Mouse (Mus musculus): ENCODE data around the gene A030003K21Rik. TPM values are rescaled to one million over a fixed set of nuclear protein-coding genes. Genes with fewer than 3 reads are reported as not detected.
"Not testable (repeated sequence)": the region's sequence is repeated elsewhere in the genome, so short reads cannot be mapped to it uniquely, and the experiment has no call there.

A030003K21Rik gene
- polyA plus RNA-seq, 1 experiment from 2014 or later: not detected

- H3K4me3 ChIP-seq: no peak within 1 kb of the TSS
- H3K36me3 ChIP-seq: no peaks in the 10 kb centered on the region
- 0 out of 2 replicates have a peak, but pooled peaks cover 4% of the 10 kb centered on the region for H3K9me3 ChIP-seq (replicated peaks)
- WGBS: 96% methylated on average over 11 of the region's 11 CpGs
- DNase-seq (ENCODE audit: low spot score): no peak
- no peak within 1 kb of the TSS for H3K27ac ChIP-seq (replicated peaks)
- H3K4me1 ChIP-seq: no peaks in the 10 kb centered on the region
- H3K27me3 ChIP-seq (ENCODE audit: low read depth, poor library complexity, severe bottlenecking): no peaks in the 10 kb centered on the region
Observed at GRCm38 (mm10) chr1:82959870-82960385, 16.7 kb upstream of the A030003K21Rik start, which contains the start of gene Gm47955. Gene Gm47955, plus strand, starts transcription at chr1:82960286.

GRCm38 (mm10) chr1:82955913-82956312, 12.7 kb upstream of the A030003K21Rik start, which contains the start of gene Gm7544:
Gene Gm7544, minus strand, starts transcription at chr1:82956013.
- DNase-seq (ENCODE audit: low spot score); H3K27ac ChIP-seq (replicated peaks); H3K9me3 ChIP-seq (replicated peaks); H3K27me3 ChIP-seq (ENCODE audit: low read depth, poor library complexity, severe bottlenecking); H3K4me3 ChIP-seq; H3K36me3 ChIP-seq; H3K4me1 ChIP-seq: not testable (repeated sequence)

- WGBS: 91% methylated on average over 2 of the region's 2 CpGs
- no peaks in the 10 kb centered on the region for H3K9me3 ChIP-seq (replicated peaks)
- no peaks in the 10 kb centered on the region for H3K36me3 ChIP-seq
- no peak for DNase-seq (ENCODE audit: low spot score)
- H3K4me3 ChIP-seq: no peak overlapping the region
- no peak overlapping the region for H3K27ac ChIP-seq (replicated peaks)
- no peaks in the 10 kb centered on the region for H3K4me1 ChIP-seq
- no peaks in the 10 kb centered on the region for H3K27me3 ChIP-seq (ENCODE audit: low read depth, poor library complexity, severe bottlenecking)
Observed at GRCm38 (mm10) chr1:82948601-82949000, 5.4 kb upstream of the A030003K21Rik start.

- not testable (repeated sequence) for H3K36me3 ChIP-seq; H3K9me3 ChIP-seq (replicated peaks); H3K4me3 ChIP-seq; DNase-seq (ENCODE audit: low spot score); H3K27me3 ChIP-seq (ENCODE audit: low read depth, poor library complexity, severe bottlenecking); H3K4me1 ChIP-seq; H3K27ac ChIP-seq (replicated peaks)
- WGBS: 100% methylated on average over 2 of the region's 2 CpGs
Observed at GRCm38 (mm10) chr1:82946029-82946428, 2.8 kb upstream of the A030003K21Rik start.

- H3K4me1 ChIP-seq; DNase-seq (ENCODE audit: low spot score); H3K36me3 ChIP-seq; H3K4me3 ChIP-seq; H3K27me3 ChIP-seq (ENCODE audit: low read depth, poor library complexity, severe bottlenecking); H3K27ac ChIP-seq (replicated peaks): not testable (repeated sequence)
- peaks cover 10% of the 10 kb centered on the region; the same call in 1 of the 2 replicates for H3K9me3 ChIP-seq (replicated peaks)
- 98% methylated on average over 1 of the region's 2 CpGs for WGBS
Observed at GRCm38 (mm10) chr1:82942505-82942904, 683 bp downstream of the A030003K21Rik start.

- WGBS: 92% methylated on average over 5 of the region's 5 CpGs
- H3K27ac ChIP-seq (replicated peaks): no peak overlapping the region
- H3K4me3 ChIP-seq: no peak overlapping the region
- H3K27me3 ChIP-seq (ENCODE audit: low read depth, poor library complexity, severe bottlenecking): no peaks in the 10 kb centered on the region
- DNase-seq (ENCODE audit: low spot score): no peak
- peaks cover 10% of the 10 kb centered on the region; the same call in 1 of the 2 replicates for H3K9me3 ChIP-seq (replicated peaks)
- H3K36me3 ChIP-seq: no peaks in the 10 kb centered on the region
- no peaks in the 10 kb centered on the region for H3K4me1 ChIP-seq
Observed at GRCm38 (mm10) chr1:82938666-82939065, 4.5 kb downstream of the A030003K21Rik start.

- H3K4me1 ChIP-seq; H3K27me3 ChIP-seq (ENCODE audit: low read depth, poor library complexity, severe bottlenecking); DNase-seq (ENCODE audit: low spot score); H3K4me3 ChIP-seq; H3K9me3 ChIP-seq (replicated peaks); H3K27ac ChIP-seq (replicated peaks); H3K36me3 ChIP-seq: not testable (repeated sequence)
- WGBS: no CpG with 5 or more reads among the region's 6 CpGs
Observed at GRCm38 (mm10) chr1:82931326-82931725, 11.9 kb downstream of the A030003K21Rik start, which contains the start of gene Gm6217. Gene Gm6217, minus strand, starts transcription at chr1:82931399.

GRCm38 (mm10) chr1:82930558-82930957, 12.6 kb downstream of the A030003K21Rik start:
- H3K4me1 ChIP-seq; DNase-seq (ENCODE audit: low spot score); H3K9me3 ChIP-seq (replicated peaks); H3K4me3 ChIP-seq; H3K36me3 ChIP-seq; H3K27ac ChIP-seq (replicated peaks); H3K27me3 ChIP-seq (ENCODE audit: low read depth, poor library complexity, severe bottlenecking): not testable (repeated sequence)
- 89% methylated on average over 3 of the region's 3 CpGs for WGBS

- Histone ChIP-seq H3K4me3 (no peak within 1 kb of the TSS), H3K9me3 (replicated peaks) (no peaks in the 10 kb centered on the region), H3K27ac (replicated peaks) (no peak within 1 kb of the TSS), H3K27me3 (ENCODE audit: low read depth, poor library complexity, severe bottlenecking) (no peaks in the 10 kb centered on the region), H3K4me1 (no peaks in the 10 kb centered on the region), H3K36me3 (no peaks in the 10 kb centered on the region)
- 93% methylated on average over 6 of the region's 6 CpGs for WGBS
- no peak for DNase-seq (ENCODE audit: low spot score)
Observed at GRCm38 (mm10) chr1:82924650-82925049, 18.5 kb downstream of the A030003K21Rik start, which contains the start of gene A030014E15Rik. Gene A030014E15Rik, plus strand, starts transcription at chr1:82924917.

- H3K4me3 ChIP-seq; H3K27ac ChIP-seq (replicated peaks); H3K27me3 ChIP-seq (ENCODE audit: low read depth, poor library complexity, severe bottlenecking); DNase-seq (ENCODE audit: low spot score); H3K4me1 ChIP-seq; H3K9me3 ChIP-seq (replicated peaks); H3K36me3 ChIP-seq: not testable (repeated sequence)
- 100% methylated on average over 5 of the region's 5 CpGs for WGBS
Observed at GRCm38 (mm10) chr1:82913434-82913833, 29.8 kb downstream of the A030003K21Rik start.

GRCm38 (mm10) chr1:82913025-82913424, 30.2 kb downstream of the A030003K21Rik start, which contains the start of gene A030005L19Rik:
Gene A030005L19Rik, plus strand, starts transcription at chr1:82913325.
- H3K36me3 ChIP-seq: 0 out of 2 replicates have a peak, but pooled peaks cover 2% of the 10 kb centered on the region
- H3K9me3 ChIP-seq (replicated peaks): no peaks in the 10 kb centered on the region
- no peak within 1 kb of the TSS for H3K27ac ChIP-seq (replicated peaks)
- WGBS: 90% methylated on average over 3 of the region's 3 CpGs
- H3K4me1 ChIP-seq: no peaks in the 10 kb centered on the region
- no peak within 1 kb of the TSS for H3K4me3 ChIP-seq
- no peaks in the 10 kb centered on the region for H3K27me3 ChIP-seq (ENCODE audit: low read depth, poor library complexity, severe bottlenecking)
- DNase-seq (ENCODE audit: low spot score): no peak

- DNase-seq (ENCODE audit: low spot score): no peak
- Histone ChIP-seq H3K36me3 (peaks cover 29% of the 10 kb centered on the region), H3K27ac (replicated peaks) (no peak overlapping the region), H3K9me3 (replicated peaks) (no peaks in the 10 kb centered on the region), H3K4me3 (no peak overlapping the region), H3K4me1 (no peaks in the 10 kb centered on the region), H3K27me3 (ENCODE audit: low read depth, poor library complexity, severe bottlenecking) (no peaks in the 10 kb centered on the region)
- 78% methylated on average over 3 of the region's 3 CpGs for WGBS
Observed at GRCm38 (mm10) chr1:82905886-82906285, 37.3 kb downstream of the A030003K21Rik start.

GRCm38 (mm10) chr1:82901201-82901600, 42.0 kb downstream of the A030003K21Rik start:
- no peaks in the 10 kb centered on the region for H3K4me1 ChIP-seq
- peaks cover 59% of the 10 kb centered on the region for H3K36me3 ChIP-seq
- no peak overlapping the region for H3K4me3 ChIP-seq
- WGBS: 93% methylated on average over 3 of the region's 3 CpGs
- H3K27ac ChIP-seq (replicated peaks): no peak overlapping the region
- no peaks in the 10 kb centered on the region for H3K9me3 ChIP-seq (replicated peaks)
- DNase-seq (ENCODE audit: low spot score): no peak
- no peaks in the 10 kb centered on the region for H3K27me3 ChIP-seq (ENCODE audit: low read depth, poor library complexity, severe bottlenecking)

Data from midbrain, embryonic 10.5 days (tissue).